Mouse (Mus musculus): Measurements from ENCODE around the gene Notch4. TPM values are rescaled to one million over a fixed set of nuclear protein-coding genes. Genes with fewer than 3 reads are reported as not detected.

The Notch4 gene
- total RNA-seq, 2 experiments from 2014 or later = 9.5 to 11.2 TPM

DNA sequence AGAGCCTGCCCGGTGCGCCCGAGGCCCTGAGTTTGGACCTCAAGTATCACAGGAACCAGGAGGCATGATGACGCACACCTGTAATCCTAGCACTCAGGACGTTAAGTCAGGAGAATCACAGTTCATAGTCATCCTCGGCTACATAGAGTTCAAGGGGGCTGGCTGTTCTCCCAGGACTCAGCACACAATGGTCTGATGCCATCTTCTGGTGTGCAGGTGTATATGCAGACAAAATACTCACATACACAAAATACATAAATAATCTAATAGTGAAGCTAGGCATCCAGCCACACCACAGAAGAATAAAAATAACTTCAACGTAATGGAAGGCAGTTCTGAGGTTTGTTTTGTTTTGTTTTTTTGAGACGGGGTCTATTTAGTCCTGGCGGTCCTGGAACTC, 59.1 kb downstream of the Notch4 start:
- no peak for DNase-seq (ENCODE audit: extremely low spot score in 1 of 2, low spot score in 1 of 2)

GRCm38 (mm10) chr17:34624981-34625380, 60.9 kb downstream of the Notch4 start:
- DNase-seq (ENCODE audit: extremely low spot score in 1 of 2, low spot score in 1 of 2) = no peak

DNA sequence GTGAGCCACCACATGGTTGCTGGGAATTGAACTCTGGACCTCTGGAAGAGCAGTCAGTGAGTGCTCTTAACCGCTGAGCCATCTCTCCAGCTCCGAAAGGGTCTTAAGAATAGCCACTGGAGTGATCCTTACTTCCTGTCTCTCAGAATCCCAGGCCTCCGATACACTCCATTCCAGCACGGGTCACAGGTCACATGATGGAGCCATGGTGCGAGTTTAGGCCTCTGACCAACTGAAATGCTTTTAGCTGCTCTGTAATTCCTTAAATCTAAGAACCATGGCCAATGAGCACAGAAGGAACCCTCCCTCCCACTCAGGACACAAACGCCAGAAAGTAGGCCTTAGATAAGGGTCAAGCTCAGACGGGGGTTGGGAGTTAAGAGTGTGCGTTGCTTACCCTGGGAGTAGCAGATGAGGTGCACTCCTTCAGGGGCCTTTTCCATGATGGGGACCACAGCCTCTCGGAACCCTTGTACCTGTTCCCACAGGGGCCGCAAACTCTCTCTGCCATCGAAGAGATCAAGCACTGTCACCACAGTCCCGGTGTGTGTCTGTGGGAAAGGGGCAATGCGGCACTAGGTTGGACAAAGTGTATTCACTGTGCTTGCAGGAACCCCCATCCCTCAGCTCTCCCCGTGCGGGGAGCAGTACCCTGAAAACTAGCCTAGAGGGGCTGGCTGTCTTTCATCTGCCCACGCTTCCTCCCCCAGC, 62.1 kb downstream of the Notch4 start:
- no peak for DNase-seq (ENCODE audit: extremely low spot score in 1 of 2, low spot score in 1 of 2)

- DNase-seq (ENCODE audit: extremely low spot score in 1 of 2, low spot score in 1 of 2) = no peak
Observed at GRCm38 (mm10) chr17:34626773-34627092, 62.7 kb downstream of the Notch4 start.

DNA sequence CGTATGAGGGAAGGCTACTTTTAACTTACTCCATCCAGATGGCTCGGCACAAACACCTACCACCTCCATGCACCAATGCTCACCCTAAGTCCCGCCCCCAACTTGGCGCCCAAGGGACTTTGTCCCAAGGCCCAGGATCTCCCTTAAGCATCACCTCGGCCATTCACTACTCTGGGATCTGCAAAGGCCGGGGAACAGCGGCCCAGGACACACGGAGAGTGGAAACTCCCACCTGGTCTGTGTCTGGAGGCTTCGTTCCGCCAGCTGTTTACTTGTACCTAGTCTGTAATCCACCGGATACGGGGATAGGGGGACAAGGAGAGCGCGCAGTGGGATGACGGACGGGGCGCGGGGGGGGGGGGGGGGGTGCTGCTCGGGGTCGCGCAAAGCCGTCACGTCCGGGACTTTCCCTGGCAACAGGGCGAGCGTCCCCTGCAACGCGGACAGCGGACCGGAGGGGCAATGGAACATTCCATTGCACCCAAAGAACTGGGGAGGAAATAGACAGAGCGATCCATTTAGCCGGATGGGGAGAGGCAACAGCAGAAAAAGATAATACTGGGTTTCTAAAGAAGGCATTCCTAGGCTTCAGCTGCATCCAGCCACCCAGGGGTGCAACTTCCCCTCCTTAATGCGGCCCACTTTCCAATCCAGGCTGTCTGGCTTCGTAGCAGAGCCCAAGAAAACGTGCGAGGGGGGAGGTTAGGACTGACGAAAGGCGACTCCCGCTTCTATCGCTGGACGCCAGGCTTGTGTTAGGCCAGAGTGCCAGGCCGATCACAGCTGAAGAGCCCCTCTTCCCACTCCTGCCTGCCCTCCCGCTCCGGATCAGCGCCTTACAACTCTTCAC, 63.2 kb downstream of the Notch4 start:
- DNase-seq (ENCODE audit: extremely low spot score in 1 of 2, low spot score in 1 of 2) = peak; percentile 65 to 70

DNA sequence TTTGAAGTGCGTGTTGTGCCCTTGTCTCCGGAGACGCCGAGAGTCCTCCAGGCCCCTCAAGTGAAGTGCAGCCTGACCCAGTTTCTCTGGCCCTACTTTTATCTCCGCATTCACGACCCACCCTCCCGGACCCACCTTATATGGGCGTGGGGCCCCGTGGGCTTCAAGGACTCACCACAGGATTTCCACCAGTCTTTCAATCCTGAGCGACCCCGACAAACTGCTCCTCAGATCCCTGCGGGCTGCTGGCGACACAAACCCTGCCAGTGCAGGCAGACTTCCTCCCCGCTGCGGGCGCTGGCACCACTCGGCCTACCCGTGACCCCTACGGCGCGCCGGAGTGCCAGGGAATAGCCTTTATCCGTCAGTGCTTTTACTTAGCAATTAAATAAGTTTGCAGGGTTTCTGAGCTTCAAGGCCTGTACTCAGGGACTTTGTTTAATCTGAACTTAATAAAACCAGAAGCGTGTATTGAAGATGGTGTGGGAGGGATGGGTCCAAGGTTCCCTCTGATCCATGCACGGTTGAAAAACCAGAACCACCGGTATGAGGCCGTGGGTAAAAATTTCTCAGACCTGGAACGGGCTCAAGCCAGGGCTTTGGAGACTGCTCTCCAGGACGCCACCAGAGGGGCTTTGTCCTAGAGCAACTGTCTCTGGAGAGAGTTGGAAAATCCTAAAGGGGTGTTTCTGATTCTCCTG, 64.0 kb downstream of the Notch4 start, which contains the start of gene Ppt2:
Ppt2 (minus strand) TSS at position 568 of the 701 bp plus-strand sequence.
- DNase-seq (ENCODE audit: extremely low spot score in 1 of 2, low spot score in 1 of 2) = no peak

DNA sequence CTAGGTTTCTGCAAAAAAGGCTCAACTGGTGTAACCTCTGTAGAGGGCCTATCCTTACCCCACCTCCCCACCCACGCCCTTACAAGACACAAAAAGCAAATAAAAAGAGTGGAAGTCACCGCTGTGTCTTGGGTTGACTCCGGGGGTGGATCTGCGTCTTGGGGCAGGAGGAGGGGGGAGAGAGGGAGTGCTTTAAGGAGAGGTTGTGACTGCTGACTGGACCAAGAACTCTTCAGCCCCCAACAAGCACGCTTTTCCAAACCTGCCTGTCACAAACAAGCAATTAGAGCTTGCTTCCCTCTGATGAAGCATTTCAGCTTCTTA, 64.5 kb downstream of the Notch4 start:
- no peak for DNase-seq (ENCODE audit: extremely low spot score in 1 of 2, low spot score in 1 of 2)

- no peak for DNase-seq (ENCODE audit: extremely low spot score in 1 of 2, low spot score in 1 of 2)
Observed at GRCm38 (mm10) chr17:34629221-34629751, 65.2 kb downstream of the Notch4 start, which contains the start of gene Prrt1. Prrt1 (plus strand) TSS chr17:34629533.

DNA sequence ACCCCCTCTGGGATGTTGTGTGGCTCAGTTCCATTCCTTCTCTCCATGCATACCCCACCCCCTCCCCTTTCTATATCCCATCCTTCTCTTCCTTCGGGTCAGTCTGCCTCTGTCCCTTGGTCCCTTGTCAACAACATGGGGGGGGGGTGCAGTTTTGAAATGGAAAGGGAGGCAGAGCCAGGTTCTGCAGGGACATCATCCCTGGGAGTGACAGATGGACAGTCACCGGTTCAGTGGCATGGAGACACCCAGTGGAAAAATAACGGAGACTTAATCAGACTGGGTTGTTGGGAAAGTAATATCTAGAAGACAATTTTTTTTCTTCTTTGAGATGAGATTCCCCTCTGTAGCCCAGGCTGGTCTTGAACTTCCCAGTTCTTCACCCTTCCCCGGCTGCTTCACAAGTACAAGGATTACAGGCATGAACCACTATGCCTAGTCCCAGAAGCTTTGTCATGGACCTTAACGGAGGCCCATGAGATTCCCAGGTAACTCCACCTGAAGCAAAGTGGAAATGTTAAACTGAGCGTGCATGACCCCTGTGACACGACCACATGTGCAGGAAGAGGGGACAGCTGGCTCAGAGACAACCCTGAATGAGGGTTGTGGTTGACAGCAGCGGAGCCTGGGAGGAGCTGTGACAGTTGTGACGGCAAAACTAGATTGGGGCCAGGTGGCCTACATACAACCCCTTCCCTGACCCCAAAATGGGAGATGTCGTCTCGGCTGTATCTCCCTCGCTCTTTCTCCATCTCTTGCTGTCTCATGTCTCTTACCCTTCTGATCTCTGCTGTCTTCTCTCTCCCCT, 65.9 kb downstream of the Notch4 start:
- DNase-seq (ENCODE audit: extremely low spot score in 1 of 2, low spot score in 1 of 2) = no peak

DNA sequence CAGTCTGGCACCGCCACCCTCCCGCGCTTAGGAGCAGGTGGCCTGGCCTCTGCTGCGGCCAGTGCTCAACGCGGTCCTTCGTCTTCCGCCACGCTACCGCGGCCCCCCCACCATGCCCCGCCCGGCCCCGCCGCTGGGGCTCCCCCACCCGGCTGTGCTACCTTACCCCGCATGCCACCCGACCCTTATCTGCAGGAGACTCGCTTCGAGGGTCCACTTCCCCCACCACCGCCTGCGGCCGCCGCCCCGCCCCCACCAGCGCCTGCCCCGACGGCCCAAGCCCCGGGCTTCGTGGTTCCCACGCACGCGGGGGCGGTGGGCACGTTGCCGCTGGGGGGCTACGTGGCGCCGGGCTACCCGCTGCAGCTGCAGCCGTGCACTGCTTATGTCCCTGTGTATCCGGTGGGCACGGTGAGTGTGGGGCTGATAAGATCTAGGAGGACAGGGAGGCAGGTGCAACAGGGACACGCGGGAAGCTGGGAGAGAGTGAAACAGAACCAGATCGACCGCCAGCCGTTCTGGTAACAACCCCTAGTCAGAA, 66.8 kb downstream of the Notch4 start:
- no peak for DNase-seq (ENCODE audit: extremely low spot score in 1 of 2, low spot score in 1 of 2)

- DNase-seq (ENCODE audit: extremely low spot score in 1 of 2, low spot score in 1 of 2) = no peak
Observed at GRCm38 (mm10) chr17:34631647-34632046, 67.6 kb downstream of the Notch4 start.

GRCm38 (mm10) chr17:34632261-34632691, 68.2 kb downstream of the Notch4 start:
- peak; percentile 74 to 80 for DNase-seq (ENCODE audit: extremely low spot score in 1 of 2, low spot score in 1 of 2)

DNA sequence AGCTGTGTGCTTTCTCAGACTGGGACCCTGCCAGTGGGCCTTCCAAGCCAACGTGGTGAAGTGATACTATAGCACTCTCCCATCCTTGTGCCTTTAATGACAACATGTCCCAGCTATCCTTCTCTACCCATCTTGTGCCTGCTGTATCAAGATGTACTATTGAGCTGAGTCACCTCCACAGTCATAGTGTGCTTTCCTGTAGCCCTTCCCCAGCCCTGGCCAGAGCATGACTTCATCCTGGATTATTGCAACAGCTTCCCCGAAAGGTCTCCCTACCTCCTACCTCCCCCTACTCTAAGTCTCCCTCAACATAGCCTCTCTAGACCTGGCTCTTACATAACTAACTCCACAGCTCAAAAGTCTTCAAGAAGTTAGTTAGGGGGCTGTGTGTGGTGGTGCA, 71.6 kb downstream of the Notch4 start:
- DNase-seq (ENCODE audit: extremely low spot score in 1 of 2, low spot score in 1 of 2) = no peak

GRCm38 (mm10) chr17:34637459-34637858, 73.4 kb downstream of the Notch4 start:
- DNase-seq (ENCODE audit: extremely low spot score in 1 of 2, low spot score in 1 of 2) = no peak

Other genes starting within 250 kb of the Notch4 start
- gene H2-Eb2, start 238.6 kb upstream of the Notch4 start, total RNA-seq (2021) = not detected
- 1 to 10 TPM in 1 of 2 experiments, under 1 TPM in 1; 0.86 to 1.1 TPM for gene Btnl2, start 209.4 kb upstream of the Notch4 start, total RNA-seq (2021)
- gene Btnl1, start 187.1 kb upstream of the Notch4 start, total RNA-seq (2021) = not detected
- 1 to 10 TPM; 3.3 to 4.0 TPM for gene BC051142, start 165.4 kb upstream of the Notch4 start, total RNA-seq (2021)
- not detected for gene Btnl4, start 87.0 kb upstream of the Notch4 start, total RNA-seq (2021)
- not detected for gene Btnl6, start 46.9 kb upstream of the Notch4 start, total RNA-seq (2021)
- gene Gpsm3, start 25.5 kb downstream of the Notch4 start, total RNA-seq (2021) = 1 to 10 TPM; 1.3 to 2.1 TPM
- 10 to 100 TPM; 55.8 to 61.5 TPM for gene Pbx2, start 27.0 kb downstream of the Notch4 start, total RNA-seq (2021)
- gene Ager, start 33.6 kb downstream of the Notch4 start, total RNA-seq (2021) = 1 to 10 TPM in 1 of 2 experiments, under 1 TPM in 1; 0.94 to 1.1 TPM
- gene Rnf5, start 39.4 kb downstream of the Notch4 start, total RNA-seq (2021) = 10 to 100 TPM; 81.0 to 85.5 TPM
- gene Agpat1, start 40.0 kb downstream of the Notch4 start, total RNA-seq (2021) = 100 to 1,000 TPM; 170 to 172 TPM
- 1 to 10 TPM; 2.1 to 3.7 TPM for gene Egfl8, start 51.7 kb downstream of the Notch4 start, total RNA-seq (2021)
- gene Ppt2, start 64.2 kb downstream of the Notch4 start, total RNA-seq (2021) = 10 to 100 TPM; 42.4 to 48.4 TPM
- gene Prrt1, start 65.3 kb downstream of the Notch4 start, total RNA-seq (2021) = 100 to 1,000 TPM; 259 to 330 TPM
- 10 to 100 TPM; 14.1 to 14.9 TPM for gene Fkbpl, start 80.5 kb downstream of the Notch4 start, total RNA-seq (2021)
- gene Atf6b, start 82.9 kb downstream of the Notch4 start, total RNA-seq (2021) = 100 to 1,000 TPM in 1 of 2 experiments, 10 to 100 TPM in 1; 97.1 to 102 TPM
- gene Tnxb, start 106.3 kb downstream of the Notch4 start, total RNA-seq (2021) = 1 to 10 TPM; 7.1 to 9.0 TPM
- gene C4b, start 179.6 kb downstream of the Notch4 start, total RNA-seq (2021) = 10 to 100 TPM; 16.5 to 17.5 TPM
- under 1 TPM; 0.12 to 0.19 TPM for gene Cyp21a1, start 240.3 kb downstream of the Notch4 start, total RNA-seq (2021)

Measured in layer of hippocampus, postnatal 25 days (tissue).